Mouse (Mus musculus): ENCODE measurements at regions not wholly inside any gene's neighbourhood (a gene's known extent, or its start where the extent isn't known, plus 50 kb on each side); places are given as distances from the start of the nearest gene placed in this dataset.

GRCm38 (mm10) chrX:167111059-167111871 lies 97.8 kb downstream of the Tmsb4x start:
- TF ChIP-seq CTCF (IDR thresholded peaks at IDR 0.05) = no peak
- TF ChIP-seq EP300 (IDR thresholded peaks at IDR 0.05) = no peak
